Mouse (Mus musculus) embryo, embryonic 9.5 days (tissue): ENCODE measurements around the gene Oxa1l.
"Not testable (repeated sequence)": the region's sequence is repeated elsewhere in the genome, so short reads cannot be mapped to it uniquely, and the experiment has no call there.

ENCODE experiments used
- DNase-seq: peaks from one replicate; pipeline ENCODE4 v3.0.0-alpha.2; 2017; ENCODE audit errors: extremely low spot score

Oxa1l gene

DNA sequence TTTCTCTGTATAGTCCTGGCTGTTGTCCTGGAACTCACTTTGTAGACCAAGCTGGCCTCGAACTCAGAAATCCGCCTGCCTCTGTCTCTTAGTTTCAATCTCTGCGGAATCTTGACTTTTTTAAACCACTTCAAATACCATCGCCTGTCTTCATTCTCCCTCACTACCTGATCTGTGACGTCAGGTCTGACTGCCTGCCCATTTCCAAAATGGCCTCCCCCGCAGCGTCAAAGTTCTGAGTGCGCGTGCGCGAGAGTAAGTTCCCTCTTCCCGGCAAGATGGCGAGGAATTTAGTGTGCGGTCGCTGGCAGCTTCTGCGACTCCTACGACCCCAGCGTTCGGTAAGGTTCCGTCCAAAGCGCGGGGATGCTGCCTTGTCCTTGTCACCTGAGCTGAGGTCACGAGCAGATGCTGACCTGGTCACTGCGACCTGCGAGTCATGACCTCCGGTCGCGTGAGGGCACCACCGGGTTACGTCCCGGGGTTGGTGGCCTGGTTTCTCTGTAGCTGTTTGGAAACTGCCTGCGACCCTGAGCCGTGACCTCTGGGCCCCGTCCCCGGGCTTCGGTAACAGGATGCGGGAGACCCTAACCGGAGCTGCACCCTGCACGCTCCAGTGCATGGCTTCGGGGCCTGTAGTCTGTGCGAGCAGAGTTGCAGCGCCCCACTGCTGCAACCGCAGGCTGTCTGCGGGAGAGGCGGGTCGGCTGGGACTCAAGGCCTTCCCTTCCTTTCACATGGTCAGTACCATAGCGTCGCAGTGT lies at the start of gene Oxa1l:
Gene Oxa1l (plus strand): TSS at position 258 of the 764 bp plus-strand sequence.
- DNase-seq, result peak; percentile 97

DNA sequence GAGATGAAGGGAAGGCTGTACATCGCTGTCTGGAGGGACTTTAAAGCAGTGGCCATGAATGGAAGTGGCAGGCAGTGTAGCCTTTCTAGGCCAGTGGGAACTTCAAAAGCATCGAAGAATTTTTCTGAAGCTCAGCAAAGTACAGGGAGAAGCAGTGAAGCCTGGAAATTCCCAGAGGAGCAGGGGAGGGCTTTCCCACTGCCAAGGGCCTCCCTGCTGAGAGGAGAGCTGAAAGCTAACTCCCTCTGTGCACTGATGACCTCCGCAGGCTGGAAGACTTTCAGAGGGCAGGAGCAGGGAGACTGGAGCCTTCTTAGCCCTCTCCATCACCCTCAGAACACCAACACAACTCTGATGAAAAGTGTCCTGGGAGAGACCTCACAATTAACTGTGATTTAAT lies 48.9 kb upstream of the Oxa1l start:
- DNase-seq, result no peak

DNA sequence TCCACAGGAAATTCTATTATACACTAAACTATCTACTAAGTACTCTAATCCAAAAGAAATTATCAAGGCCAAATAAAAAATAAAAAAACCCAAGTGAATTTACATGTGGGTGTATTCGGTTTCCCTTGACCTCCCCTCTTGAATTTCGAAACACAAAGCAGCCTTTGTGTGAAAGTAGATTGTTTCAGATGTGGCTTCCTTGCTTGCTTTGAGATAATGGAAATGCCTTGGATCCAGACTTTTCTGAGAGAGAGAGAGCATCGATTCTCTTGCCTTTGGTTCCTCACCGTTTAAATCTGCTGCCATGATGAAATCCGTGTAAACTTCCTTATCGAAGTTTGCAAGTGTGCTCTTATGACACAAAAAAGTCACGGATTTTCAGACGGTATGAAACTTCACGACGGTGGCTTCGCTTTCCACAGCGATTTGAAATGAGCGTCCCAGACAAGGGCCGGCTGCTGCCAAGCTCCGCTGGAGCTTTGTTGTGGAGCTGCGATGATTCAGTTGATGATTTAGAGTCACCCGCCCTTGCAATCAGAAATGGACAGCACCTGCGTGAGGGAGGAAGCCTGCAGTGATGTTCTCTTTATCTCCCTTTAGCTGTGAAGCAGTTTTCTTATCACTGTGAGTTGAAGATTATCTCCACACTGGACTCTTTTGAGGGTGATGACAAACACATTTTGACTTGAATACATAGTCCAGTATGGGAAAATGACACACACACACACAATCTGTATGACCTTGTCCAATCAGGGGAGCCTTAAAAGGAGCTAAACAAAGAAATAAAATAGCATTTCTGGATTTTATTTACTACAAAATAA lies 38.9 kb upstream of the Oxa1l start:
- no peak for DNase-seq

DNA sequence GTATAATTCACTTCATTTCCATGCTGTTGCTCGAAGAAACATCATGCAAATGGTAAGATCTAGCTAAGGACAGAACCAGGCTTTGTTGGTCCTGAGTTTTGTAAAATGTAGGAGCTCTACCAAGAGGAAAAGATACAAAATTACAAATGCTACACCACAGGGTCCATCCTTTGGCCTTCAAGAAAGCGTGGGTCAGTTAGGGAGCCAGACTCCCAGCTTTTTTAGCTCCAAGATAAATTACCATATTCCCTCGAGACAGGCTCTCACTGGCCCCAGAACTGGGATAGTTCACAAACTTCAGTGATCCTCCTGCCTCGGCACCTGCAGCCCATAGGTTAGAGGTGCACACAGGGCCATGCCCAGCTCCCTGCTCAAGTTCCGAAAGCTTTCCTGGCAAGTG lies 36.1 kb upstream of the Oxa1l start:
- no peak for DNase-seq

GRCm38 (mm10) chr14:54328548-54328947 lies 32.1 kb upstream of the Oxa1l start:
- no peak for DNase-seq

DNA sequence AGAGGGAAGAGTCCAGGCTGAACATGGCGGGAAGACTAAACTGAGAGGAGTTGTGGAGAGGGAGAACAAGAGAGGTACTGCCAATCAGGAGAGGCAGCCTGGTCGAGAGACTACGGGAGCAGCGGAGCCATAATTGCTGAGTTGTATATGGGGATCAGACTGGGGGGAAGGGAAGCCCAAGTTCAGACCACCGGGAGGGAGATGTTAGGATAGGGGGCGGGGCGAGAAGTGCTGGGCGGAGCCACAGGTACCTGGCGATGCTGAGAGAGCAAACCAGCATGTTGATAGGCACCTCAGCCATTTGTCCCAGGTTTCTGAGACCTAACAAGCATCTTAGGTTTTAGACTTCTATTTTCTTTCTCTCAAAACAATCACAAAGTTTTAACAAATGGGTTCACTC lies 31.4 kb upstream of the Oxa1l start:
- no peak for DNase-seq

DNA sequence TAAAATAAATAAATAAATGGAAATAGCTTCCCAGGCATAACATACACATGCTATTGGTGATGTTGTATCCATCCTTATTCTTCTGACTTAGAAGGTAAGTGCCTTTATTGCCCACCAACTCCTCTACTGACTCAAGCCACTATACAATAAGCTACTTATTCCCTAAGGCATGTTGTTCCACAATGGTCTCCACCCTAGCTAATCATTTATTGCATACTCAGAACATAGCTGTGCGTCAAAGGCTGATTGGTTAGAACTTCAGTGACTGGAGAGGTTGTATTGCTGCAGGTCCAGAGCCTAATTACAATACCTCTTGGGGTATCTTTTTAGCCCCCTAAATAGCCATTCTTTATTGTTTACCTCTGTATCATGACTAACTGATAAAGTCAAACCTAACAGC lies 29.5 kb upstream of the Oxa1l start:
- no peak for DNase-seq

GRCm38 (mm10) chr14:54332176-54333074 lies 28.2 kb upstream of the Oxa1l start:
- DNase-seq, result no peak

DNA sequence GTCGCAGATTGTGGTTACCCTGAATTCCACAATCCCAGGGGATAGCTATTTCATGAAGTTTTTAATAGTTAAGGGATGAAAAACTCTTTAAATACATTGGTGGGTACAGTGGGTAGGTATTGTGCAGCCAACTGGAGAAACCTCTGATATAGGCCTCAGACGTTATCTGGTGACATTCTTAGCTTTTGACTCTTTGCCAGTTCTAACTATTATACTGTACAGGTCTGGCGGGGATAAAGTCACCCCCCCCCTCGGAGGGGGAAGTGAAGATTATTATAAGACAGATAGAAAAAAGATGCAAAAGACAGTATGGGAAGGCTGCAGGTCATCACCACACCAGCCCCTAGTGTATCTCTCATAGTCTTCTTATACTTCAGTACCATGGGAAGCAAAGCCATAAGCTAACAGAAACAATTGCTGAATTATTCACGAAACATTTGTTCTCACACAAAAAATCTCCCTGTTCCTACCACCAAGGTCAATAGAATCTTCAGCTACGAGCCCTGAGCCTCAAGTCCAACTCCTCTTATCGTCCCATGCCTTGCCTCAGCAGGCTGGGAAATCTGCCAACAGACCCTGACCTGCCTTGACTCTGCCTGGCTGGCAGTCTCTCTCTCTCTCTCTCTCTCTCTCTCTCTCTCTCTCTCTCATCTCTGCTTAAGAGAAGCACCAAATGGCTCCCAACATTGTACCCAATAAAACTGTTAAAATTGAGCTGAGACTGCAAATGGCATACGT lies 27.0 kb upstream of the Oxa1l start:
- DNase-seq, result no peak

GRCm38 (mm10) chr14:54340836-54341235 lies 19.8 kb upstream of the Oxa1l start:
- DNase-seq, result no peak

GRCm38 (mm10) chr14:54341807-54342206 lies 18.8 kb upstream of the Oxa1l start:
- DNase-seq, result not testable (repeated sequence)

DNA sequence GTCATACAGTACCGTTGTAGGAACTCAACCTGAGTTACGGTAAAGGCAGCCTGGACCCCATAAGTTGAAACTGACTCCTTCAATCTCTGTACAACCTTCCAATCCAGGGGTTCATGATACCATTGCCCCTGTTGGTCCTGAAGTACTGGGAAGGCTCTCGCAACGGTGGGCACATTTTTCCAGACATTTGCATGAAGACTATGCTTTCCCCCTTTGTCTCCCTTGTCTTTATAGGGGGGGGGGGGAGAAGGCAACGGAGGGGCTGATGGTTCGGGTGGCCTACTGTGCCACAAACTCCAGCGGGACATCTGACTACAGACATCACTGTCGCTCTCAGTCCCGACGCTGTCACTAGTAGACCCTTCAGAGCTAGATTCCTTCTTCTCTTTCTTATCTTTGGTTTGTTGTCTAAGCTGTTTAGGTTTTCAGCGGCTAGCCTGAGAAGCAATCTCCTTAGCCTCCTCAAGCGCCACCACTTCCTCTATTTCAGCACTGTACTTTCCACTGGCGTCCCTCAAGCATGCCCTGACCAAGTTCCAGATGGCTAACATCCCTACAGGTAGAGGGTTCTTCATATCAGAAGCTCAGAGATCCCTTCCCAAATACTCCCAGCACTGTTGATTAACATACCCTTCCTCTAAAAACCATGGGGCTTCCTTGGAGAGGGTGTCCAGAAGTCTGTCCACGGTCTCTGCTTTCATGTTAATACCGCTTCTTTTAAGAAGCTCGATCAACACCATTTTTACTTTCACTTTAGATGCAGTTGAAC lies 9.7 kb upstream of the Oxa1l start:
- DNase-seq, result not testable (repeated sequence)

- DNase-seq, result no peak
These were observed 8.3 kb upstream of the Oxa1l start for GRCm38 (mm10) chr14:54352314-54352713.

DNA sequence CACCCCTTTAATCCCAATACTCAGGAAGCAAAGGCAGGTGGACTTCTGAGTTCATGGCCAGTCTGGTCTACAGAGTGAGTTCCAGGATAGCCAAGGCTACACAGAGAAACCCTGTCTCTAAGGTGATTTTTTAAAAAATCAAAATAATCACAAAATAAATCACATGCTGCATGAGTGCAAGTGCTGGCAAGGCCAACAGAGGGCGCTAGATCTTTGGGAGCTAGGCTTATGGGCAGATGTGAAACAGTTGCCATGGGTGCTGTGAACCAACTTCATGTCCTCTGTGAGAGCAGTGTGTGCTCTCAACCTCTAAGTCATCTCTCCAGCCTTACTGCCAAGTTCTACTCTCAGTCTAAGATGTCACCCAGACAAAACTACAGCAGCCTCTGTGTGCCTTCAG lies 6.2 kb upstream of the Oxa1l start:
- DNase-seq, result no peak

DNA sequence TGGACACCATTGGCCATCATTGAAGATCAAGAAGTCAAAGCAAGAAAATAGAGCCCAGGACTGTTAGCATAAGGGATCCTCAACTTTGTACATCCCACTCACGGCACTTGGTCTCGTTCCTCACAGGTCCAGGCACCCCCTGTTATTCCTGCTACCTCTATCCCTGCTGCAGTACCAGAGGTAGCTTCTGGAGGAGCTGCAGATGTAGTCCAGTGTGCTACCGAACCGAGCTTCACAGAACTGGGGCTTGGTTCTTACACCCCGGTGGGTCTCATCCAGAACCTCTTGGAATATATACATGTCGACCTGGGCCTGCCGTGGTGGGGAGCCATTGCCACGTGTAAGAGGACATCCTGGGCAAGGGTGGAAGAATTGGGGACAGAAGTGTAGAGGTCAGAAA lies 2.5 kb downstream of the Oxa1l start:
- no peak for DNase-seq

DNA sequence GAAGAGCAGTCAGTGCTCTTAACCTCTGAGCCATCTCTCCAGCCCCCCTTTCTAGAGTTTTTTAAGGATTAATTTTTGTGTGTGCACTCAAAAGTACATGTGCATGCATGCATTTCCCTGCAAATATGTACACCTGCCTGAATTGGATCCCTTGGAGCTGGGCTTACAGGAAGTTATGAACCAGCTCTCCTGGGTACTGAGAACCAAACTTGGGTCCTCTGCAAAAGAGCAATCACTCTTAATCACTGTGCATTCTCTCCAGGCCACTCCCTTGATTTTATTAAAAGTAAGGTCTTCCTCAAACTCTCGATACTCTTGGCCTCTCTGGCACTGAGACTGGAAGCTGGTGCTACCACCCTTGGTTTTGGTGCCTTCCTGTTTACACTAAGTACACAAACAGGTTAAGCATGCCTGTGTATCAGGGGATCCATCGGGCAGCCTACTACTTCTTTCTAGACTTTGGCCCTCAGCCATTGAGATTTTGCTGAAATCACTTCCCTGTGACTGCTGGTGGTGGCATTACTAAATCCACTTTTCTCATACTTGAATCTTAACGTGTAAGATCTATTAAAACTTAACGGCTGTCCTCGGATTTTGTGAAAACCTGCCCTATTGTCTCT lies 4.5 kb downstream of the Oxa1l start:
- DNase-seq, result no peak

DNA sequence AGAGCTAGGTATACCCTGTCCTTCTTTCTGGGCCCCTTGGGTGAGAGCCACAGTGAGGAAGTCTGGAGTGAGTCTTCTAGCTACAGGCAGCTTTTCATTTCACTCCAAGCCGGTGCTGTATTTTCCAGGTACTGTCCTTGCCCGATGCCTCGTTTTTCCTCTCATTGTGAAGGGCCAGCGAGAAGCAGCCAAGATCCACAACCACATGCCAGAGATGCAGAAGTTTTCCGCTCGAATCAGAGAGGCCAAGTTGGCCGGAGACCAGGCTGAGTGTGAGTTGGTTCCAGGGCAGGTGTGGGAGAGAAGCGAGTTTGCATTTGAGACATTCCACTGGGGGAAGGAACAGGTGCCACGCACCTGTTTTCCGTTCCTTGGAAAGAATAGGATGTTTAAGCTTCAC lies 5.9 kb downstream of the Oxa1l start:
- no peak for DNase-seq

GRCm38 (mm10) chr14:54367429-54368060 lies 6.9 kb downstream of the Oxa1l start:
- no peak for DNase-seq

- no peak for DNase-seq
These were observed 8.7 kb downstream of the Oxa1l start for GRCm38 (mm10) chr14:54369372-54369771.

DNA sequence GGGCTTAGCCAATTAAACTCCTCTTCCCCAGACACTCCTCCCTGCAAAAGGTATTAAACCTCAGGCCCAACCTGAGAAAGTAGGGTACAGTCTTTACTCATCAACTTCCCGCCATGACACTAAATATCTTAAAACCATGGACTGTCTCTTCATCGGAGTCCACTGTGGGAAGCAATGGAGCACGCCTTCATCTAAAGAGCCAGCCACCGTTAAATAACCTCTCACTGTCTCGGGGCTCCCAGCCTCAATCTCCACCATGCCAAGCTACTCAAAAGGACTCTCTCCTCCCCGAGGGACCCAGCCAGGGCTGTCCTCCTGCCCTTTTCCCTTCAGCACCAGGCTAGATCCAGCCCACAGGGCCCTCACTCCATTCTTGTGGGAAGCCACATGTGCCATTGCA lies 10.0 kb downstream of the Oxa1l start:
- DNase-seq, result no peak
